Mouse (Mus musculus) intestine, embryonic 15.5 days (tissue): ENCODE data around the gene Zfp697. TPM values are rescaled to one million over a fixed set of nuclear protein-coding genes. Genes with fewer than 3 reads are reported as not detected.
"Not testable (repeated sequence)": the region's sequence is repeated elsewhere in the genome, so short reads cannot be mapped to it uniquely, and the experiment has no call there.

ENCODE experiments used
- ATAC-seq: fragments of 200-750 bp; cut with Nextera tagmentation; 2 replicates; pipeline ENCODE4 v1.8.0; 2017; ENCODE audit warnings: moderate TSS enrichment, moderate library complexity
- H3K27ac ChIP-seq: fragments of 300-500 bp; sonication (generic); 2 replicates; pipeline ENCODE4 v1.5.1; 2015; ENCODE audit warnings: mild to moderate bottlenecking, inconsistent platforms
- H3K27me3 ChIP-seq: fragments of 300-500 bp; sonication (generic); replicated peaks from 2 replicates; pipeline ENCODE4 v1.6.1; 2015; ENCODE audit warnings: inconsistent platforms
- H3K36me3 ChIP-seq: fragments of 300-500 bp; sonication (generic); 2 replicates; pipeline ENCODE4 v1.6.1; 2015; ENCODE audit warnings: inconsistent platforms
- H3K4me1 ChIP-seq: fragments of 300-500 bp; sonication (generic); replicated peaks from 2 replicates; pipeline ENCODE4 v1.6.1; 2015; ENCODE audit warnings: inconsistent platforms
- H3K4me2 ChIP-seq: fragments of 300-500 bp; sonication (generic); replicated peaks from 2 replicates; pipeline ENCODE4 v1.6.1; 2015; ENCODE audit warnings: mild to moderate bottlenecking, inconsistent platforms
- H3K4me3 ChIP-seq: fragments of 300-500 bp; sonication (generic); replicated peaks from 2 replicates; pipeline ENCODE4 v1.5.1; 2015; ENCODE audit warnings: inconsistent platforms
- H3K9ac ChIP-seq: fragments of 300-500 bp; sonication (generic); 2 replicates; pipeline ENCODE4 v1.6.1; 2015; ENCODE audit warnings: inconsistent platforms
- H3K9me3 ChIP-seq: fragments of 300-500 bp; sonication (generic); 2 replicates; pipeline ENCODE4 v1.6.1; 2016; ENCODE audit warnings: inconsistent platforms
- WGBS: fragments of 180-500 bp; shearing (Covaris S2); methylation state at CpG from one replicate; pipeline ENCODE4 v1.1.7; 2015; 5-methylcytosine and 5-hydroxymethylcytosine counted together
- polyA plus RNA-seq: library from polyadenylated mRNA; unstranded; fragments of >200 nt; fragmentation: Nextera tagmentation; extraction: Ambion mirVana; gene quantifications from 2 replicates; pipeline ENCODE4 v1.2.1, GENCODE M21; 2015

Zfp697 gene
- polyA plus RNA-seq, 1 experiment from 2014 or later, result 7.1 TPM

GRCm38 (mm10) chr3:98564894-98565293, 182.6 kb downstream of the Zfp697 start:
- H3K4me1 ChIP-seq, ATAC-seq, H3K27ac ChIP-seq, H3K9me3 ChIP-seq, H3K9ac ChIP-seq, H3K36me3 ChIP-seq, H3K4me2 ChIP-seq, H3K4me3 ChIP-seq, H3K27me3 ChIP-seq: not testable (repeated sequence)
- WGBS, result no CpG with 5 or more reads among the region's 3 CpGs

- H3K4me3 ChIP-seq, H3K4me2 ChIP-seq, H3K27me3 ChIP-seq, H3K9ac ChIP-seq, H3K9me3 ChIP-seq, H3K27ac ChIP-seq, H3K36me3 ChIP-seq, ATAC-seq, H3K4me1 ChIP-seq: not testable (repeated sequence)
- WGBS, result 89% methylated on average over 2 of the region's 2 CpGs
Observed at GRCm38 (mm10) chr3:98567717-98568116, 185.5 kb downstream of the Zfp697 start.

GRCm38 (mm10) chr3:98581024-98581423, 198.8 kb downstream of the Zfp697 start:
- not testable (repeated sequence) for H3K4me2 ChIP-seq, H3K27me3 ChIP-seq, H3K9me3 ChIP-seq, H3K4me1 ChIP-seq, H3K9ac ChIP-seq, H3K36me3 ChIP-seq, ATAC-seq, H3K27ac ChIP-seq, H3K4me3 ChIP-seq
- WGBS, result 89% methylated on average over 1 of the region's 1 CpGs

- peak; percentile 62; the same call in 1 of the 2 replicates for ATAC-seq
- H3K9ac ChIP-seq, H3K27me3 ChIP-seq, H3K4me1 ChIP-seq, H3K27ac ChIP-seq, H3K36me3 ChIP-seq, H3K4me2 ChIP-seq, H3K4me3 ChIP-seq, H3K9me3 ChIP-seq: not testable (repeated sequence)
- WGBS, result no CpG with 5 or more reads among the region's 1 CpGs
Observed at GRCm38 (mm10) chr3:98582202-98582601, 199.9 kb downstream of the Zfp697 start.

GRCm38 (mm10) chr3:98582622-98583021, 200.4 kb downstream of the Zfp697 start:
- not testable (repeated sequence) for H3K36me3 ChIP-seq, H3K27ac ChIP-seq, H3K4me2 ChIP-seq, H3K9me3 ChIP-seq, H3K27me3 ChIP-seq, H3K9ac ChIP-seq, H3K4me3 ChIP-seq, H3K4me1 ChIP-seq, ATAC-seq

GRCm38 (mm10) chr3:98587721-98588120, 205.5 kb downstream of the Zfp697 start:
- no peak overlapping the region for H3K4me3 ChIP-seq
- ATAC-seq, result no peak
- H3K27ac ChIP-seq, result no peak overlapping the region
- no peaks in the 10 kb centered on the region for H3K4me1 ChIP-seq
- no peaks in the 10 kb centered on the region for H3K36me3 ChIP-seq
- 78% methylated on average over 2 of the region's 2 CpGs for WGBS
- no peaks in the 10 kb centered on the region for H3K27me3 ChIP-seq
- no peak overlapping the region for H3K9ac ChIP-seq
- H3K4me2 ChIP-seq, result no peak overlapping the region
- no peaks in the 10 kb centered on the region for H3K9me3 ChIP-seq

GRCm38 (mm10) chr3:98588707-98589106, 206.4 kb downstream of the Zfp697 start, which contains the start of gene Gm10681:
TSS of gene Gm10681 (minus strand) at chr3:98588807.
- Histone ChIP-seq H3K9me3 (no peaks in the 10 kb centered on the region), H3K9ac (no peak within 1 kb of the TSS), H3K4me3 (no peak within 1 kb of the TSS), H3K4me2 (no peak within 1 kb of the TSS), H3K27ac (no peak within 1 kb of the TSS), H3K4me1 (no peaks in the 10 kb centered on the region), H3K36me3 (no peaks in the 10 kb centered on the region), H3K27me3 (no peaks in the 10 kb centered on the region)
- ATAC-seq, result no peak

GRCm38 (mm10) chr3:98613540-98613939, 231.3 kb downstream of the Zfp697 start:
- not testable (repeated sequence) for H3K4me1 ChIP-seq, H3K36me3 ChIP-seq, H3K4me3 ChIP-seq, H3K9me3 ChIP-seq, H3K27me3 ChIP-seq, H3K9ac ChIP-seq, H3K27ac ChIP-seq, H3K4me2 ChIP-seq
- ATAC-seq, result 0 out of 2 replicates have a peak, but pooled peaks have one; percentile 28

- H3K36me3 ChIP-seq, result no peaks in the 10 kb centered on the region
- no peaks in the 10 kb centered on the region for H3K4me1 ChIP-seq
- no peak overlapping the region for H3K9ac ChIP-seq
- H3K4me2 ChIP-seq, result no peak overlapping the region
- no peak overlapping the region for H3K27ac ChIP-seq
- H3K9me3 ChIP-seq, result no peaks in the 10 kb centered on the region
- no peaks in the 10 kb centered on the region for H3K27me3 ChIP-seq
- H3K4me3 ChIP-seq, result no peak overlapping the region
- ATAC-seq, result no peak
Observed at GRCm38 (mm10) chr3:98613963-98614362, 231.7 kb downstream of the Zfp697 start.

- H3K4me2 ChIP-seq, H3K27me3 ChIP-seq, H3K27ac ChIP-seq, H3K36me3 ChIP-seq, ATAC-seq, H3K4me3 ChIP-seq, H3K4me1 ChIP-seq, H3K9me3 ChIP-seq, H3K9ac ChIP-seq: not testable (repeated sequence)
- 69% methylated on average over 2 of the region's 2 CpGs for WGBS
Observed at GRCm38 (mm10) chr3:98614406-98614927, 232.2 kb downstream of the Zfp697 start.

GRCm38 (mm10) chr3:98616244-98616643, 234.0 kb downstream of the Zfp697 start:
- not testable (repeated sequence) for H3K4me3 ChIP-seq

GRCm38 (mm10) chr3:98616786-98617185, 234.5 kb downstream of the Zfp697 start:
- not testable (repeated sequence) for H3K4me2 ChIP-seq, ATAC-seq, H3K4me1 ChIP-seq, H3K27me3 ChIP-seq, H3K4me3 ChIP-seq, H3K9me3 ChIP-seq, H3K9ac ChIP-seq, H3K27ac ChIP-seq, H3K36me3 ChIP-seq
- WGBS, result 69% methylated on average over 1 of the region's 1 CpGs

More at GRCm38 (mm10) chr3:98616244-98616643, 234.0 kb downstream of the Zfp697 start:
- not testable (repeated sequence) for H3K4me2 ChIP-seq, H3K36me3 ChIP-seq, H3K9ac ChIP-seq, H3K4me1 ChIP-seq, H3K9me3 ChIP-seq, H3K27me3 ChIP-seq, H3K27ac ChIP-seq, ATAC-seq
- WGBS, result 33% methylated on average over 2 of the region's 2 CpGs

- no peaks in the 10 kb centered on the region for H3K9me3 ChIP-seq
Observed at GRCm38 (mm10) chr3:98629633-98630032, 247.4 kb downstream of the Zfp697 start.

More at GRCm38 (mm10) chr3:98629633-98630032, 247.4 kb downstream of the Zfp697 start:
- Histone ChIP-seq H3K4me3 (no peak overlapping the region), H3K4me2 (no peak overlapping the region), H3K27ac (no peak overlapping the region), H3K4me1 (no peaks in the 10 kb centered on the region), H3K27me3 (no peaks in the 10 kb centered on the region), H3K9ac (no peak overlapping the region), H3K36me3 (no peaks in the 10 kb centered on the region)
- 84% methylated on average over 3 of the region's 3 CpGs for WGBS
- no peak for ATAC-seq
